Mouse (Mus musculus): ENCODE data around the gene Rangap1.

Rangap1 gene

DNA sequence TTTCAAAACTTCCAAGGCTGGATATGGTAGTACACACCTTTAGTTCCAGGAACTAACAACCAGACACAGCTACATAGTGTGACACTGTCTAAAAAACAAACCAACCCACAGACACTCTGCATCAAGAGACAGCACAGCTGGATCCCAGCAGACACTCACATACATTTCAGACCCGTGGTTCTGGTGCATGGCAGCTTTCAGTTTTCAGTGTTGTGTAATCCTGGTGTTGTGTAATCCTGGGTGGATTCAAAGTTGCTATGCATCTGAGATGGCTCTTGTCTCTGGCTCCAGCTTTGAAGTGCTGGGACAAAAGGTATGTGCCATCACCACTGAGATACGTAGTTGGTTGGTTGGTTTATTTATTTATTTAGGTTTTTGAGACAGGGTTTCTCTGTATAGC lies 46.8 kb downstream of the Rangap1 start:
- in situ Hi-C loops (cut with MboI; ENCODE audit: low sequenced_read_pairs) = no loop called here

DNA sequence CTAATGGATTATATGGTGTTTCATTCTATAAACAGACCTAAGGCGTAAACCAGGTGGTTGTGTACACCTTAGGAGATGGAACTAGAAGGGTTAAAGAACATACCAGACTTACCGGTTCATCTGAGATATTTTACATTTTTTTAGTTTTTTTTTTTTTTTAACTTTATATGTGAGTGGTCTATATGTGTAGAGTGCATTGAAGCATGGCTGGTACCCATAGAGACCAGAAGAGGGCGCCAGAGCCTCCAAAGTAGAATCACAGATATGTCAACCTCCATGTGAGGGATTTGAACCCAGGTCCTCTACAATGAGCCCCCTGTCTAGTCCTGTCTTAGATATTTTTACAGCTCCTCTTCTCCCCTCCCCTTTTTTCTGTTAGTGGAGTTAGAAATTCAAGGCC lies 47.5 kb downstream of the Rangap1 start:
- in situ Hi-C loops (cut with MboI; ENCODE audit: low sequenced_read_pairs) = no loop called here

DNA sequence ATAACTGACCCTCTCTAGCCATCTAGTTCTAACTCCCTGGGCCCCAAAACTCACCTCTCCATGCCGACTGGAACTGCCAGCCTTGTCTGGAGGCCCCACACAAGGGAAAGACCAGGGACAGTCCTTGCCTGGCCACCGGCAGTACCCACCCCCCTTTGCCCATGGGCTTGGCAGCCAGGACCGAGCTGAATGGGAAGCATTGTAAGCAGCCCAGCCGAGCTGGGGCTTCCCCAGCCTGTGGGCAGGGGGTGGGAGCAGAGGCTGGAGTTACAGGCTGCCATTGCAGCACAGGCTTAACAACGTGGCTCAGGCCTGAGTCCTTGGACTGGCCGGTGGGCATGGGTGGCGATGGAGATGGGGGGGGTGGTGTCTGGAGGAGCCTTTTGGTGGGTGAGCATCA lies 48.2 kb downstream of the Rangap1 start, which contains the start of gene Chadl:
Gene Chadl (minus strand): TSS at position 113 of the 400 bp plus-strand sequence.
- in situ Hi-C loops (cut with MboI; ENCODE audit: low sequenced_read_pairs) = no loop called here

DNA sequence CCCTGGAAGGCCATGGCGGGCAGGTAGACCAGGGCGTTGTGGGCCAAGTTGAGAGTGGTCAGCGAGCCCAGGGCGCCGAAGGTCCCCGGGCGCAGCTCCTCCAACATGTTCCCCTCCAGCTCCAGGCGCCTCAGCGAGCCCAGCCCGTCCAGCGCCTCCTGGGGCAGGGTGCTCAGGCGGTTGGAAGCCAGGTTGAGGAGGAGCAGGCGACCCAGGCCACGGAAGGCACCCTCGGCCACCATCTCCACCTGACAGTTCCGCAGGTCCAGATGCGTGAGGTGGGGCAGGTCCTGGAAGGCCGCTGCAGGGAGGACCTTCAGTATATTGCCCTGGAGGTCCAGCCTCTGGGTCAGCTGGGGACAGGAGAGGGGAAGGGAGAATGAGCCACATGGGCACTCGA lies 50.4 kb downstream of the Rangap1 start:
- in situ Hi-C loops (cut with MboI; ENCODE audit: low sequenced_read_pairs) = no loop called here

DNA sequence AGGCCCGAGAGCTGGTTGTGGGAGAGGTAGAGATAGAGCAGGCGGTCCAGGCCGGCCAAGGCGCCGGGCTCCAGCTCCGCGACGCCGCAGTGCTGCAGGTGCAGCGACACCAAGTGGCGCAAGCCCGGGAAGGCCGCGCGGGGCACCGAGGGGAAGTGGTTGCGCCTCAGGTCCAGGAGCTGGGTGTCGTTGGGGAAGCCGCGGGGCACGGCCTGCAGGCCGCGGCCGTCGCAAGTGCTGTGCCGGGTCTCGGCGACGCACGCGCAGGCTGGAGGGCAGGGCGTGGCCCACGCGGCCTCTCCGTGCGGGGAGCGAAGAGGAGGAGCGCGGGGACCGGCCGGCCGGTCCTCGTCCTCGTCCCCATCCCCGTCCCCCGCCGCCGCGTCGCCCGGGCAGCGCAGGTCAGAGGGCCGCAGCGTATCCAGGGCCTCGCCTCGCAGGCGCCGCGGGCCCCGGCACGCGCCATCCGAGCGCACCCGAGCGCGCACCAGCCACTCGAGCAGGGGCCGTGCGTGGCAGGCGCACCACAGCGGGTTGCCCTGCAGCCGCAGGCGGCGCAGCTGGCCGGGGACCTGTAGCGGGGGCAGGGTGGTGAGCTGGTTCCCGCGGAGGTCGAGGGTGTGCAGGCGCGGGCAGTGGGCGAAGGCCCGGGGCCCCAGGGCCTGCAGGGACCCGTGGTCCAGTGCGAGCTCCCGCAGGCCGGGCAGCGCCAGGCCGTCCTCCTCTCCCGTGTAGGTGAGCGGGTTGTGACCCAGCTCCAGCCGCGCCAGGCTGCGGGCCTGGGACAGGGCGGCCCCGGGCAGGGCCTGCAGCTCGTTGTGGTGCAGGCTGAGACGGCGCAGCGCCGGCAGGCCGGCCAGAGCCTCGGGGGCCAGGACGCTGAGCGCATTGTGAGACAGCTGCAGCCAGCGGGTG lies 51.1 kb downstream of the Rangap1 start:
- in situ Hi-C loops (cut with MboI; ENCODE audit: low sequenced_read_pairs) = no loop called here

DNA sequence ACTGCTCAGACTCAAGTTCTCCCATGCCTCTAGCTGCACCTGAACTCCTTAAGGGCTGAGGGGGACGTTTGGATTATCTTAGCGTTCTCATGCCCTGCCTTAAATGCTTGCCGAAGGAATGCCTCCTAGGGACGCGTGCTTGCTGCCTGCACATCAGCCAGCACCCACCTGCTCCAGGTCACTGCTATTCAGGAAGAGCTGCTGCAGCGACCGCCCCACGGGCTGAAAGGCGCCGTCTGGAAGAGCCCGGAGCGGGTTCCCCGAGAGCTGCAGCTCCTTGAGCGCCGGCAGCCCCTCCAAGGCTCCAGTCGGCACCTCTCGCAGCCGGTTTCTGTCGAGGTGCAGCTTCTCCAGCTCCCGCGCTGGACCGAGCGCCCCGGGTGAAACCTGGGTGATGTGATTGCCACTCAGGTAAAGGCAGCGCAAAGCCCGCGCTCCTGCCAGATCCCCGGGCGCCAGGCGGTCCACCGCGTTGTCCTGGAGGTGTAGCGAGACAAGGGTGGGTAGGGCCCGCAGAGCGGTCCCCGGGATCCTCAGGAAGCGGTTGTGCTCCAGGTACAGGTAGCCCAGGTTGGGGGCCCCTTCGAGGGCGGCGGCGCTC lies 51.9 kb downstream of the Rangap1 start:
- in situ Hi-C loops (cut with MboI; ENCODE audit: low sequenced_read_pairs) = no loop called here

DNA sequence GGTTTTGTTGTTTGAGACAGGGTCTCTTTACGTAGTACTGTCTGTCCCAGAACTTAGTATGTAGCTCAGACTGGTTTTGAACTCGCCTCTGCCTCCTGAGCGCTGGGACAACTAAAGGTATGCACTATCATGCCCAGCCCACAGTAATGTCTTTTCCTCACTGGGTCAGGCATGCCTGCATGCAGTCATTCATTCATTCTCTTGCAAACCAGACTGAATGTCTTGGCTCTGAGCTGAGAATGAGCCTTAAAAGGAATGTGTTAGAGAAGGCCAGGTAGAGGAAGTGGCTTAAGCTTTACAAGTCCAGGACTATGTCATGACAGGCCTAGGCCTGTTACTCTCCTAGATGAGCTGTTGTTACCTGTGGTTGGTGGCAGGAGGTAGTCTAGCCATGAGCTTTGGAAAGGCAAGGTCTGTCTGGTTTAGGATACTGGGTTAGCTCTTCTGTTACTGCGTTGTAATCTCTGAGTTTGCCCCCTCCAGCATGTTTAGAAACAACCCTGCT lies 65.0 kb downstream of the Rangap1 start:
- in situ Hi-C loops (cut with MboI; ENCODE audit: low sequenced_read_pairs) = no loop called here

DNA sequence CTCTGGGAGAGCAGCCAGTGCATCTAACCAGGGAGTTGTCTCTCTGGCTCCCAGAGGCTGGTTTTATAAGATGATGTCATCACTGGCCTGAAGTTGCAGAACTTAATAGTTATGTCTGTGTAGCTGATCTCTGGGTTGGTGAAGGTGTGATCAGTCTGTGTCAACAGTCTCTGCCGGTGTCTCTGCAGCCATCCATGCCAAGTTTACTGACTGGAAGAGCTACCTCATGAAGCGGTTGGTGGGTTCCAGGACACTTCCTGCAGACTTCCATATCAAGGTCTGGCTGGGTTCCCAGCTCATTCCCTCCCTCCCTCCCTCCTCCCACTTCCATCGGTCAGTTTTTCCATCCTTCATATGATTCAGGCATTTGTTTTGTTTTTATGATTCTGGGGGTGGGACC lies 68.7 kb downstream of the Rangap1 start:
- in situ Hi-C loops (cut with MboI; ENCODE audit: low sequenced_read_pairs) = no loop called here

DNA sequence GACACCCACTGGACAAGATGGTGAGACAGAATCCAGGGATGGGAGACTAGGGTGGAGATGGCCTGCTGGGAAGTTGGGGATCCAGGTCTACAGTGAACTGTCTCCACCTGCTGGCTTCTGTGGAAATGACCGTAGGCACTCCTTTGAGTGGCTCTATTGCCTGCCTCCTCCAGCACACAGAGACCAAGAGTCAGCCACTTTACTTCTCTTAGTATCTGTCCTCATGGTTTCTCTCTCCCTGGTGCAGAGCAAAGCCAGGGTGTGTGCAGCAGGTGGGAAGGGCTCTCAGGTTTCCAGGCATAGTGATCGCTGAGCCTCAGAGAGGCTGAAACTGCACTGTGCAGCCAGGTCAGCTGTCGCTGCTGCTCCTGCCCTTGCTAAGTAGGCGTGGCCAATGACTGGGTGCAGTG lies 75.1 kb downstream of the Rangap1 start:
- in situ Hi-C loops (cut with MboI; ENCODE audit: low sequenced_read_pairs) = no loop called here

DNA sequence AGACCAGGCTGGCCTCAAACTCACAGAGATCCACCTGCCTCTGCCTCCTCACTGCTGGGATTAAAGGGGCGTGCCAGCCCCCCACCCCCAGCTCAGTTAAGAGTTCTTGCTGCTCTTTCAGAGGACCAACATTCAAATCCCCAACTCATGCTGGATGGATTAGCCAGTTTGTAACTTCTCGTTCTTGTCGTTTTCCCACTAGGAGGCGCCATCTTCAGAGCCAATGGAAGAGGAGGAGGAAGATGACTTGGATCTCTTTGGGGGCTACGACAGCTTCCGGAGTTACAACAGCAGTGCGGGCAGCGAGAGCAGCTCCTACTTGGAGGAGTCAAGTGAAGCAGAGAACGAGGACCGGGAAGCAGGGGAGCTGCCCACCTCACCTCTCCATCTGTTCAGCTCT lies 78.4 kb downstream of the Rangap1 start:
- in situ Hi-C loops (cut with MboI; ENCODE audit: low sequenced_read_pairs) = no loop called here

DNA sequence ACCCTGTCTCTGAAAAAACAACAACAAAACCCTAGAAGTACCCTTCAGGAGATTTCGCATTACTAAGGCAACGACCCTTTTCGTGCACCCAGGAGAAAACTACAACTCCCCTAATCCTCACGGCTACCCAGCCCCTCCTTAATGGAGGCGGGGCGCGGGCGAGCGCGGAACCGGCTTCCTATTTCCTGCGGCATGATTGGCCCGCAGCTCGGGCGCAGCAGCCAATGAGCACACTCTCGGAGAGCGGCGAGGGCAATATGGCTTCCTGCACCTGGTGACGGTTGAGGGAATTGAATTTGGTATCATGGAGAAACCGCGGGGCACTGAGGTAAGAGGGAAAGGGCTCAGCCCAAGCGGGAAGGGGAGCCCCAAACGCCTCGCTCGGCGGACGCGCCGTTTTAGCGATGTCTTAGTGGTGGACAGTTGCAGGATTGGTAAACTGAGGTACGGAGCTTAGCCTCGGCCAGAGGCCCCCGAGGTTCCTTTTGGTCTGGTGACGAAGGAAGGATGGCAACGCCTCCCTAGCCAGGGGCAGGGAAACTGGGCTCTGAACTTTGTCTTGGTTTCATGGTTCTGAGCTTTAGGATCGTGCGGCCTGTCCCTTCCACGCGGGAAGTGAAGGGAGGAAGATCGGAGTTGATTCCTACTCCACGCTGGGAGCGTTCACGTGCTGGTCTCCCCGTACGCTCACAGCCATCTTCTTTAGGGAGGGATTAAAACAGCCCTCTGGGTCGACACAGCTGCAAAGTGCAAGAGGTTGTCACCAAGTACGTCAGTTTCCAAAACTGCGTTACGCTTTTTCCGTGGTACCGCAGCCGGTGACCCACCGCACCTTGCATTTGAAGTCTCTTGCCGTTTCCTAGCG lies 81.4 kb downstream of the Rangap1 start, which contains the start of gene L3mbtl2:
Gene L3mbtl2 (plus strand): TSS at position 193 of the 865 bp plus-strand sequence.
- in situ Hi-C loops (cut with MboI; ENCODE audit: low sequenced_read_pairs) = no loop called here

DNA sequence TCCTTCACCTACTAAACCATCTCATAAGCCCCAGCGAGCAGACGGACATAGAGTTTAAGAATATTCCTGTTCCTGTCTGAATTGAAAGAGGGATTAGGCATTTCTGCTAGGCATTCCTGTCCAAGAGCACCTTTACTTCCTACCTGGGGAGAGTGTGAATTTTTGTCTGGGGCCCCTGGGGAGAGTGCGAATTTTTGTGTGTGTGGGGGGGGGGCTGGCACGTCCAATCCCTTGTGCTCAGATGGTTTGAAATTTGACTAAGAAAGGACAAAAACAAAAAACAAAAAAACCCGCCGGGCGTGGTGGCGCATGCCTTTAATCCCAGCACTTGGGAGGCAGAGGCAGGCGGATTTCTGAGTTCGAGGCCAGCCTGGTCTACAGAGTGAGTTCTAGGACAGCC lies 82.0 kb downstream of the Rangap1 start:
- in situ Hi-C loops (cut with MboI; ENCODE audit: low sequenced_read_pairs) = no loop called here

DNA sequence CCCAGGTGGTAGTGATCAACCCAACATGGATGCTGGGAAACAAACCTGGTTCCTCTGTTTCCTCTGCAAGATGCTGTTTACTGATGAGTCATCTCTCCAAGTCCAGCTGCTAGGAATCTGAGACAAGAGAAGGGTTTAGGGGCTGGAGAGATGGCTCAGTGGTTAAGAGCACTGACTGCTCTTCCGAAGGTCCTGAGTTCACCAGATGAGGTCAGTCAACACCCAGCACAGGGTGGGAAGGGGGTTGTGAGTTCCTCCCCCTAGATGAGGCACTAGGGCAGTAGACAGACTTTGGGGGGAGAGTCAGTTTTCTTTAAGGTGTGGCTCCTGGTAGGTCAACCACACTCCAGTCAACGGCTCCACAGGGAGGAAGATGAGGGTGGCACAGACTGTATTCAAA lies 83.6 kb downstream of the Rangap1 start:
- in situ Hi-C loops (cut with MboI; ENCODE audit: low sequenced_read_pairs) = no loop called here
